Mouse (Mus musculus) induced T-regulatory cell, adult 2 months (primary cell): ENCODE results near the gene Coasy.

Experiments used
- DNase-seq: peaks from one replicate; pipeline ENCODE4 v3.0.0-alpha.2; 2012; ENCODE audit warnings: low read depth

The Coasy gene

GRCm38 (mm10) chr11:101082208-101083082 is at the start of gene Coasy:
Gene Coasy (plus strand): TSS chr11:101082565.
- peak; percentile 95 for DNase-seq

- DNase-seq, result no peak
These were observed 48.4 kb upstream of the Coasy start for GRCm38 (mm10) chr11:101033856-101034500.

- no peak for DNase-seq
These were observed 47.6 kb upstream of the Coasy start for GRCm38 (mm10) chr11:101034614-101035327.

- DNase-seq, result no peak
These were observed 47.1 kb upstream of the Coasy start for GRCm38 (mm10) chr11:101035328-101035695.

- DNase-seq, result no peak
These were observed 44.6 kb upstream of the Coasy start for GRCm38 (mm10) chr11:101037795-101038194.

GRCm38 (mm10) chr11:101045826-101046225 is 36.5 kb upstream of the Coasy start:
- DNase-seq, result no peak

GRCm38 (mm10) chr11:101046440-101046839 is 35.9 kb upstream of the Coasy start:
- DNase-seq, result peak; percentile 52

- DNase-seq, result no peak
These were observed 34.9 kb upstream of the Coasy start for GRCm38 (mm10) chr11:101047502-101047901.

GRCm38 (mm10) chr11:101050359-101050758 is 32.0 kb upstream of the Coasy start:
- no peak for DNase-seq

- DNase-seq, result no peak
These were observed 31.3 kb upstream of the Coasy start for GRCm38 (mm10) chr11:101051051-101051493.

GRCm38 (mm10) chr11:101051617-101052016 is 30.7 kb upstream of the Coasy start:
- DNase-seq, result no peak

GRCm38 (mm10) chr11:101052751-101053473 is 29.5 kb upstream of the Coasy start:
- no peak for DNase-seq

- DNase-seq, result peak; percentile 60
These were observed 28.4 kb upstream of the Coasy start for GRCm38 (mm10) chr11:101053974-101054373.

GRCm38 (mm10) chr11:101055418-101055817 is 26.9 kb upstream of the Coasy start:
- no peak for DNase-seq

GRCm38 (mm10) chr11:101056885-101057284 is 25.5 kb upstream of the Coasy start:
- DNase-seq, result no peak

- peak; percentile 93 for DNase-seq
These were observed 24.5 kb upstream of the Coasy start for GRCm38 (mm10) chr11:101057860-101058259.

- peak; percentile 51 for DNase-seq
These were observed 23.6 kb upstream of the Coasy start for GRCm38 (mm10) chr11:101058726-101059125.

GRCm38 (mm10) chr11:101059473-101059872 is 22.9 kb upstream of the Coasy start:
- peak; percentile 42 for DNase-seq

- peak; percentile 47 for DNase-seq
These were observed 22.2 kb upstream of the Coasy start for GRCm38 (mm10) chr11:101060126-101060525.

GRCm38 (mm10) chr11:101061049-101061448 is 21.3 kb upstream of the Coasy start:
- DNase-seq, result no peak

GRCm38 (mm10) chr11:101062165-101062884 is 20.0 kb upstream of the Coasy start:
- no peak for DNase-seq
